Mouse (Mus musculus) stomach, embryonic 15.5 days (tissue): ENCODE measurements around the gene Pidd1. TPM values are rescaled to one million over a fixed set of nuclear protein-coding genes. Genes with fewer than 3 reads are reported as not detected.

Source experiments
- ATAC-seq: fragments of 200-750 bp; cut with Nextera tagmentation; 2 replicates; pipeline ENCODE4 v1.8.0; 2017; ENCODE audit warnings: low read depth, moderate number of reproducible peaks, moderate TSS enrichment; ENCODE audit not compliant: insufficient read depth, low FRiP score
- H3K27ac ChIP-seq: fragments of 300-500 bp; sonication (generic); 2 replicates; pipeline ENCODE4 v1.5.1; 2015; ENCODE audit warnings: mild to moderate bottlenecking, inconsistent platforms
- H3K27me3 ChIP-seq: fragments of 300-500 bp; sonication (generic); replicated peaks from 2 replicates; pipeline ENCODE4 v1.6.1; 2015; ENCODE audit warnings: inconsistent platforms
- H3K36me3 ChIP-seq: fragments of 300-500 bp; sonication (generic); 2 replicates; pipeline ENCODE4 v1.6.1; 2015; ENCODE audit warnings: inconsistent platforms
- H3K4me1 ChIP-seq: fragments of 300-500 bp; sonication (generic); 2 replicates; pipeline ENCODE4 v1.6.1; 2015; ENCODE audit warnings: inconsistent platforms
- H3K4me2 ChIP-seq: fragments of 300-500 bp; sonication (generic); 2 replicates; pipeline ENCODE4 v1.6.1; 2015; ENCODE audit warnings: mild to moderate bottlenecking, inconsistent platforms
- H3K4me3 ChIP-seq: fragments of 300-500 bp; sonication (generic); replicated peaks from 2 replicates; pipeline ENCODE4 v1.5.1; 2015; ENCODE audit warnings: inconsistent platforms
- H3K9ac ChIP-seq: fragments of 300-500 bp; sonication (generic); 2 replicates; pipeline ENCODE4 v1.6.1; 2015; ENCODE audit warnings: inconsistent platforms
- H3K9me3 ChIP-seq: fragments of 300-500 bp; sonication (generic); 2 replicates; pipeline ENCODE4 v1.6.1; 2016; ENCODE audit warnings: inconsistent platforms
- WGBS: fragments of 180-500 bp; shearing (Covaris S2); methylation state at CpG from one replicate; pipeline ENCODE4 v1.1.7; 2015; 5-methylcytosine and 5-hydroxymethylcytosine counted together
- polyA plus RNA-seq: library from polyadenylated mRNA; unstranded; fragments of >200 nt; fragmentation: Nextera tagmentation; extraction: Ambion mirVana; gene quantifications from 2 replicates; pipeline ENCODE4 v1.2.1, GENCODE M21; 2015

Pidd1 gene
- polyA plus RNA-seq, 1 experiment from 2014 or later, result 8.5 TPM

- ATAC-seq, result no peak
- no peaks in the 10 kb centered on the region for H3K27me3 ChIP-seq
- no peak overlapping the region for H3K4me3 ChIP-seq
- no peaks in the 10 kb centered on the region for H3K9me3 ChIP-seq
- H3K4me2 ChIP-seq, result no peak overlapping the region
- no peak overlapping the region for H3K9ac ChIP-seq
- WGBS, result 92% methylated on average over 10 of the region's 10 CpGs
- peaks cover 24% of the 10 kb centered on the region for H3K36me3 ChIP-seq
- peaks cover 36% of the 10 kb centered on the region for H3K4me1 ChIP-seq
- no peak overlapping the region for H3K27ac ChIP-seq
These were observed 26.8 kb upstream of the Pidd1 start for GRCm38 (mm10) chr7:141470637-141470944.

GRCm38 (mm10) chr7:141469901-141470636 lies 26.2 kb upstream of the Pidd1 start:
- 90% methylated on average over 18 of the region's 18 CpGs for WGBS
- Histone ChIP-seq H3K9ac (no peak overlapping the region), H3K36me3 (peaks cover 24% of the 10 kb centered on the region), H3K27me3 (no peaks in the 10 kb centered on the region), H3K4me2 (no peak overlapping the region), H3K4me1 (peaks cover 39% of the 10 kb centered on the region), H3K9me3 (no peaks in the 10 kb centered on the region), H3K27ac (no peak overlapping the region), H3K4me3 (no peak overlapping the region)
- ATAC-seq, result no peak

GRCm38 (mm10) chr7:141469352-141469751 lies 25.5 kb upstream of the Pidd1 start:
- peaks cover 46% of the 10 kb centered on the region for H3K4me1 ChIP-seq
- ATAC-seq, result no peak
- 86% methylated on average over 6 of the region's 6 CpGs for WGBS

GRCm38 (mm10) chr7:141468522-141469211 lies 24.8 kb upstream of the Pidd1 start:
- 6% methylated on average over 8 of the region's 8 CpGs for WGBS
- peaks cover 24% of the 10 kb centered on the region for H3K36me3 ChIP-seq
- H3K4me1 ChIP-seq, result peaks cover 43% of the 10 kb centered on the region
- ATAC-seq, result peak; percentile 57
- peak overlapping the region; percentile 83 for H3K4me3 ChIP-seq
- peak overlapping the region; percentile 95 for H3K27ac ChIP-seq
- H3K9me3 ChIP-seq, result no peaks in the 10 kb centered on the region
- peak overlapping the region; percentile 62; the same call in 1 of the 2 replicates for H3K9ac ChIP-seq
- peak overlapping the region; percentile 84 for H3K4me2 ChIP-seq
- peaks cover 14% of the 10 kb centered on the region; the same call in 1 of the 2 replicates for H3K27me3 ChIP-seq

More at GRCm38 (mm10) chr7:141469352-141469751, 25.5 kb upstream of the Pidd1 start:
- H3K9ac ChIP-seq, result peak overlapping the region; percentile 21; the same call in 1 of the 2 replicates
- H3K27me3 ChIP-seq, result peaks cover 7% of the 10 kb centered on the region; the same call in 1 of the 2 replicates
- no peaks in the 10 kb centered on the region for H3K9me3 ChIP-seq
- peak overlapping the region; percentile 84 for H3K4me2 ChIP-seq
- H3K36me3 ChIP-seq, result peaks cover 24% of the 10 kb centered on the region
- H3K27ac ChIP-seq, result peak overlapping the region; percentile 95
- H3K4me3 ChIP-seq, result peak overlapping the region; percentile 83

GRCm38 (mm10) chr7:141468164-141468521 lies 24.3 kb upstream of the Pidd1 start:
- peaks cover 24% of the 10 kb centered on the region for H3K36me3 ChIP-seq
- peak overlapping the region; percentile 84 for H3K4me2 ChIP-seq
- H3K4me3 ChIP-seq, result peak overlapping the region; percentile 83
- H3K9ac ChIP-seq, result peak overlapping the region; percentile 62; the same call in 1 of the 2 replicates
- whole genome bisulfite sequencing, result 10% methylated on average over 5 of the region's 5 CpGs
- H3K9me3 ChIP-seq, result no peaks in the 10 kb centered on the region
- peaks cover 46% of the 10 kb centered on the region for H3K4me1 ChIP-seq
- H3K27ac ChIP-seq, result peak overlapping the region; percentile 95
- no peak for ATAC-seq
- H3K27me3 ChIP-seq, result peaks cover 18% of the 10 kb centered on the region

GRCm38 (mm10) chr7:141467230-141468030 lies 23.6 kb upstream of the Pidd1 start, which contains the start of gene Cd151:
TSS of gene Cd151 (plus strand) at chr7:141467392.
- Histone ChIP-seq H3K36me3 (peaks cover 24% of the 10 kb centered on the region), H3K4me2 (peak within 1 kb of the TSS; percentile 84), H3K9me3 (no peaks in the 10 kb centered on the region), H3K27ac (peak within 1 kb of the TSS; percentile 95), H3K4me1 (peaks cover 49% of the 10 kb centered on the region), H3K4me3 (peak within 1 kb of the TSS; percentile 83), H3K27me3 (peaks cover 23% of the 10 kb centered on the region), H3K9ac (peak within 1 kb of the TSS; percentile 62)
- WGBS, result under 1% methylated on average over 52 of the region's 52 CpGs
- ATAC-seq, result peak; percentile 85

- WGBS, result 56% methylated on average over 10 of the region's 10 CpGs
- Histone ChIP-seq H3K4me1 (peaks cover 54% of the 10 kb centered on the region), H3K36me3 (peaks cover 24% of the 10 kb centered on the region), H3K27ac (peak overlapping the region; percentile 95), H3K9ac (peak overlapping the region; percentile 62; the same call in 1 of the 2 replicates), H3K4me3 (peak overlapping the region; percentile 83), H3K27me3 (peaks cover 31% of the 10 kb centered on the region), H3K9me3 (no peaks in the 10 kb centered on the region), H3K4me2 (peak overlapping the region; percentile 84)
- no peak for ATAC-seq
These were observed 22.9 kb upstream of the Pidd1 start for GRCm38 (mm10) chr7:141466607-141467148.

GRCm38 (mm10) chr7:141466045-141466394 lies 22.2 kb upstream of the Pidd1 start:
- no peaks in the 10 kb centered on the region for H3K9me3 ChIP-seq
- H3K4me1 ChIP-seq, result peaks cover 60% of the 10 kb centered on the region
- no peak overlapping the region for H3K9ac ChIP-seq
- H3K27ac ChIP-seq, result no peak overlapping the region
- H3K4me2 ChIP-seq, result no peak overlapping the region
- no peak overlapping the region for H3K4me3 ChIP-seq
- WGBS, result 78% methylated on average over 7 of the region's 7 CpGs
- peaks cover 18% of the 10 kb centered on the region for H3K36me3 ChIP-seq
- ATAC-seq, result no peak
- H3K27me3 ChIP-seq, result peaks cover 32% of the 10 kb centered on the region

- no peak overlapping the region; the same call in 1 of the 2 replicates for H3K4me3 ChIP-seq
These were observed 21.7 kb upstream of the Pidd1 start for GRCm38 (mm10) chr7:141465388-141466044.

GRCm38 (mm10) chr7:141464603-141465201 lies 20.9 kb upstream of the Pidd1 start:
- Histone ChIP-seq H3K27ac (no peak overlapping the region), H3K36me3 (peaks cover 5% of the 10 kb centered on the region), H3K4me1 (peaks cover 71% of the 10 kb centered on the region), H3K4me2 (peak overlapping the region; percentile 48), H3K27me3 (peaks cover 33% of the 10 kb centered on the region), H3K4me3 (peak overlapping the region; percentile 20), H3K9ac (0 out of 2 replicates have a peak overlapping the region, but pooled peaks have one; percentile 13), H3K9me3 (no peaks in the 10 kb centered on the region)
- ATAC-seq, result no peak
- WGBS, result 10% methylated on average over 38 of the region's 38 CpGs

More at GRCm38 (mm10) chr7:141465388-141466044, 21.7 kb upstream of the Pidd1 start:
- Histone ChIP-seq H3K27me3 (peaks cover 32% of the 10 kb centered on the region), H3K9me3 (no peaks in the 10 kb centered on the region), H3K36me3 (peaks cover 13% of the 10 kb centered on the region), H3K27ac (no peak overlapping the region), H3K4me1 (peaks cover 64% of the 10 kb centered on the region), H3K4me2 (peak overlapping the region; percentile 48), H3K9ac (no peak overlapping the region)
- ATAC-seq, result no peak
- 37% methylated on average over 10 of the region's 10 CpGs for WGBS
